Mouse (Mus musculus): ENCODE results near the gene Nup62. TPM values are rescaled to one million over a fixed set of nuclear protein-coding genes. Genes with fewer than 3 reads are reported as not detected.

Nup62 gene
- polyA plus RNA-seq, 1 experiment from 2014 or later, result 49.9 TPM

- Histone ChIP-seq H3K4me2 (no peak overlapping the region), H3K9ac (no peak overlapping the region), H3K27ac (no peak overlapping the region), H3K4me1 (peaks cover 44% of the 10 kb centered on the region), H3K4me3 (no peak overlapping the region), H3K9me3 (no peaks in the 10 kb centered on the region), H3K36me3 (replicated peaks) (no peaks in the 10 kb centered on the region), H3K27me3 (replicated peaks) (no peaks in the 10 kb centered on the region)
- WGBS, result 87% methylated on average over 7 of the region's 7 CpGs
- ATAC-seq (replicated peaks), result no peak
Observed at GRCm38 (mm10) chr7:44821666-44822448, 6.0 kb downstream of the Nup62 start.

- Histone ChIP-seq H3K4me1 (peaks cover 28% of the 10 kb centered on the region), H3K9me3 (no peaks in the 10 kb centered on the region), H3K36me3 (replicated peaks) (no peaks in the 10 kb centered on the region), H3K27me3 (replicated peaks) (no peaks in the 10 kb centered on the region), H3K9ac (no peak overlapping the region), H3K27ac (no peak overlapping the region), H3K4me3 (no peak overlapping the region), H3K4me2 (no peak overlapping the region)
- WGBS, result 38% methylated on average over 7 of the region's 7 CpGs
- ATAC-seq (replicated peaks), result no peak
Observed at GRCm38 (mm10) chr7:44823409-44823808, 7.5 kb downstream of the Nup62 start.

GRCm38 (mm10) chr7:44824872-44825271, 9.0 kb downstream of the Nup62 start:
- H3K27me3 ChIP-seq (replicated peaks), result no peaks in the 10 kb centered on the region
- ATAC-seq (replicated peaks), result peak; percentile 68
- peaks cover 10% of the 10 kb centered on the region; the same call in 1 of the 2 replicates for H3K36me3 ChIP-seq (replicated peaks)
- no peak overlapping the region for H3K4me2 ChIP-seq
- no peak overlapping the region for H3K4me3 ChIP-seq
- H3K4me1 ChIP-seq, result peaks cover 13% of the 10 kb centered on the region
- H3K9me3 ChIP-seq, result no peaks in the 10 kb centered on the region
- H3K27ac ChIP-seq, result no peak overlapping the region
- H3K9ac ChIP-seq, result no peak overlapping the region
- 18% methylated on average over 3 of the region's 3 CpGs for WGBS

GRCm38 (mm10) chr7:44826771-44827170, 10.9 kb downstream of the Nup62 start:
- H3K9ac ChIP-seq, result no peak overlapping the region
- peaks cover 9% of the 10 kb centered on the region; the same call in 1 of the 2 replicates for H3K4me1 ChIP-seq
- no peak for ATAC-seq (replicated peaks)
- peaks cover 28% of the 10 kb centered on the region for H3K36me3 ChIP-seq (replicated peaks)
- H3K4me2 ChIP-seq, result no peak overlapping the region
- H3K27ac ChIP-seq, result no peak overlapping the region
- no peak overlapping the region for H3K4me3 ChIP-seq
- H3K9me3 ChIP-seq, result no peaks in the 10 kb centered on the region
- no peaks in the 10 kb centered on the region for H3K27me3 ChIP-seq (replicated peaks)
- WGBS, result 88% methylated on average over 3 of the region's 3 CpGs

- H3K4me2 ChIP-seq, result no peak overlapping the region
- H3K4me1 ChIP-seq, result no peaks in the 10 kb centered on the region
- ATAC-seq (replicated peaks), result no peak
- no peak overlapping the region for H3K4me3 ChIP-seq
- 86% methylated on average over 5 of the region's 5 CpGs for WGBS
- peaks cover 32% of the 10 kb centered on the region for H3K36me3 ChIP-seq (replicated peaks)
- H3K27ac ChIP-seq, result no peak overlapping the region
- H3K9me3 ChIP-seq, result no peaks in the 10 kb centered on the region
- H3K27me3 ChIP-seq (replicated peaks), result no peaks in the 10 kb centered on the region
- no peak overlapping the region for H3K9ac ChIP-seq
Observed at GRCm38 (mm10) chr7:44828706-44829105, 12.8 kb downstream of the Nup62 start.

- H3K36me3 ChIP-seq (replicated peaks), result peaks cover 32% of the 10 kb centered on the region
- H3K27ac ChIP-seq, result no peak overlapping the region
- H3K4me2 ChIP-seq, result no peak overlapping the region
- no peak for ATAC-seq (replicated peaks)
- no peaks in the 10 kb centered on the region for H3K27me3 ChIP-seq (replicated peaks)
- no peaks in the 10 kb centered on the region for H3K9me3 ChIP-seq
- no peak overlapping the region for H3K9ac ChIP-seq
- H3K4me1 ChIP-seq, result no peaks in the 10 kb centered on the region
- WGBS, result 81% methylated on average over 4 of the region's 4 CpGs
- H3K4me3 ChIP-seq, result no peak overlapping the region
Observed at GRCm38 (mm10) chr7:44832763-44833162, 16.9 kb downstream of the Nup62 start.

- H3K9ac ChIP-seq, result no peak overlapping the region
- 100% methylated on average over 1 of the region's 1 CpGs for WGBS
Observed at GRCm38 (mm10) chr7:44835373-44836015, 19.6 kb downstream of the Nup62 start.

GRCm38 (mm10) chr7:44836016-44836404, 20.1 kb downstream of the Nup62 start:
- ATAC-seq (replicated peaks), result no peak
- peaks cover 13% of the 10 kb centered on the region for H3K27me3 ChIP-seq (replicated peaks)
- peaks cover 14% of the 10 kb centered on the region for H3K4me1 ChIP-seq
- WGBS, result 63% methylated on average over 3 of the region's 3 CpGs
- H3K9ac ChIP-seq, result no peak overlapping the region
- H3K4me2 ChIP-seq, result no peak overlapping the region
- no peak overlapping the region for H3K4me3 ChIP-seq
- peaks cover 18% of the 10 kb centered on the region for H3K36me3 ChIP-seq (replicated peaks)
- no peak overlapping the region for H3K27ac ChIP-seq
- no peaks in the 10 kb centered on the region for H3K9me3 ChIP-seq

More at GRCm38 (mm10) chr7:44835373-44836015, 19.6 kb downstream of the Nup62 start:
- H3K36me3 ChIP-seq (replicated peaks), result peaks cover 19% of the 10 kb centered on the region
- peaks cover 14% of the 10 kb centered on the region for H3K4me1 ChIP-seq
- no peak overlapping the region for H3K4me3 ChIP-seq
- H3K27ac ChIP-seq, result no peak overlapping the region
- no peak for ATAC-seq (replicated peaks)
- no peaks in the 10 kb centered on the region for H3K9me3 ChIP-seq
- H3K4me2 ChIP-seq, result no peak overlapping the region
- H3K27me3 ChIP-seq (replicated peaks), result peaks cover 8% of the 10 kb centered on the region

- Histone ChIP-seq H3K27ac (no peak overlapping the region), H3K9me3 (no peaks in the 10 kb centered on the region), H3K27me3 (replicated peaks) (peaks cover 17% of the 10 kb centered on the region), H3K36me3 (replicated peaks) (peaks cover 14% of the 10 kb centered on the region; the same call in 1 of the 2 replicates), H3K9ac (no peak overlapping the region), H3K4me1 (peaks cover 14% of the 10 kb centered on the region), H3K4me2 (no peak overlapping the region), H3K4me3 (no peak overlapping the region)
- no peak for ATAC-seq (replicated peaks)
- WGBS, result 85% methylated on average over 9 of the region's 9 CpGs
Observed at GRCm38 (mm10) chr7:44836423-44837053, 20.6 kb downstream of the Nup62 start.

GRCm38 (mm10) chr7:44838073-44838472, 22.2 kb downstream of the Nup62 start:
- Histone ChIP-seq H3K27ac (no peak overlapping the region), H3K9ac (no peak overlapping the region), H3K9me3 (no peaks in the 10 kb centered on the region), H3K4me1 (peaks cover 14% of the 10 kb centered on the region), H3K4me2 (no peak overlapping the region), H3K4me3 (no peak overlapping the region), H3K27me3 (replicated peaks) (peaks cover 22% of the 10 kb centered on the region), H3K36me3 (replicated peaks) (peaks cover 21% of the 10 kb centered on the region; the same call in 1 of the 2 replicates)
- WGBS, result 85% methylated on average over 6 of the region's 6 CpGs
- no peak for ATAC-seq (replicated peaks)

- Histone ChIP-seq H3K4me1 (peaks cover 14% of the 10 kb centered on the region), H3K27me3 (replicated peaks) (peaks cover 22% of the 10 kb centered on the region), H3K4me2 (peak overlapping the region; percentile 50), H3K4me3 (peak overlapping the region; percentile 28), H3K27ac (no peak overlapping the region), H3K9ac (peak overlapping the region; percentile 38), H3K36me3 (replicated peaks) (peaks cover 27% of the 10 kb centered on the region; the same call in 1 of the 2 replicates), H3K9me3 (no peaks in the 10 kb centered on the region)
- WGBS, result 32% methylated on average over 11 of the region's 11 CpGs
- ATAC-seq (replicated peaks), result no peak
Observed at GRCm38 (mm10) chr7:44839171-44839490, 23.2 kb downstream of the Nup62 start.

GRCm38 (mm10) chr7:44839491-44840191, 23.8 kb downstream of the Nup62 start:
- 1% methylated on average over 56 of the region's 58 CpGs for WGBS
- ATAC-seq (replicated peaks), result peak; percentile 57
- peak overlapping the region; percentile 50 for H3K4me2 ChIP-seq
- H3K4me1 ChIP-seq, result peaks cover 14% of the 10 kb centered on the region
- H3K27me3 ChIP-seq (replicated peaks), result peaks cover 22% of the 10 kb centered on the region
- H3K4me3 ChIP-seq, result peak overlapping the region; percentile 28
- peak overlapping the region; percentile 38 for H3K9ac ChIP-seq
- no peaks in the 10 kb centered on the region for H3K9me3 ChIP-seq
- no peak overlapping the region for H3K27ac ChIP-seq
- H3K36me3 ChIP-seq (replicated peaks), result peaks cover 33% of the 10 kb centered on the region; the same call in 1 of the 2 replicates

Data from midbrain, embryonic 15.5 days (tissue).